Mouse (Mus musculus): ENCODE measurements around the gene Lbh.

Gene Lbh

GRCm38 (mm10) chr17:72911283-72911682 is 6.8 kb upstream of the Lbh start:
- no peak for DNase-seq (ENCODE audit: low spot score in 2 of 2)

GRCm38 (mm10) chr17:72911751-72912150 is 6.4 kb upstream of the Lbh start:
- no peak for DNase-seq (ENCODE audit: low spot score in 2 of 2)

GRCm38 (mm10) chr17:72914082-72914481 is 4.0 kb upstream of the Lbh start:
- no peak for DNase-seq (ENCODE audit: low spot score in 2 of 2)

- no peak for DNase-seq (ENCODE audit: low spot score in 2 of 2)
Measured at GRCm38 (mm10) chr17:72917241-72918030, 669 bp upstream of the Lbh start.

- DNase-seq (ENCODE audit: low spot score in 2 of 2): peak in 1 of 2 experiments; percentile 29
Measured at GRCm38 (mm10) chr17:72918571-72919541, 751 bp downstream of the Lbh start.

GRCm38 (mm10) chr17:72919641-72920040 is 1.5 kb downstream of the Lbh start:
- DNase-seq (ENCODE audit: low spot score in 2 of 2): no peak

GRCm38 (mm10) chr17:72920430-72920829 is 2.3 kb downstream of the Lbh start:
- no peak for DNase-seq (ENCODE audit: low spot score in 2 of 2)

- no peak for DNase-seq (ENCODE audit: low spot score in 2 of 2)
Measured at GRCm38 (mm10) chr17:72920971-72921370, 2.9 kb downstream of the Lbh start.

- no peak for DNase-seq (ENCODE audit: low spot score in 2 of 2)
Measured at GRCm38 (mm10) chr17:72922206-72922605, 4.1 kb downstream of the Lbh start.

- no peak for DNase-seq (ENCODE audit: low spot score in 2 of 2)
Measured at GRCm38 (mm10) chr17:72923283-72923682, 5.2 kb downstream of the Lbh start.

GRCm38 (mm10) chr17:72924295-72924694 is 6.2 kb downstream of the Lbh start:
- peak; percentile 67 to 83 for DNase-seq (ENCODE audit: low spot score in 2 of 2)

- DNase-seq (ENCODE audit: low spot score in 2 of 2): no peak
Measured at GRCm38 (mm10) chr17:72925111-72925510, 7.0 kb downstream of the Lbh start.

- DNase-seq (ENCODE audit: low spot score in 2 of 2): peak; percentile 71 to 77
Measured at GRCm38 (mm10) chr17:72925804-72926617, 7.9 kb downstream of the Lbh start.

GRCm38 (mm10) chr17:72926994-72927393 is 8.9 kb downstream of the Lbh start:
- no peak for DNase-seq (ENCODE audit: low spot score in 2 of 2)

GRCm38 (mm10) chr17:72933116-72933515 is 15.0 kb downstream of the Lbh start:
- no peak for DNase-seq (ENCODE audit: low spot score in 2 of 2)

GRCm38 (mm10) chr17:72934146-72934545 is 16.0 kb downstream of the Lbh start:
- DNase-seq (ENCODE audit: low spot score in 2 of 2): no peak

GRCm38 (mm10) chr17:72934653-72935052 is 16.5 kb downstream of the Lbh start:
- DNase-seq (ENCODE audit: low spot score in 2 of 2): no peak

- no peak for DNase-seq (ENCODE audit: low spot score in 2 of 2)
Measured at GRCm38 (mm10) chr17:72935921-72936320, 17.8 kb downstream of the Lbh start.

- no peak for DNase-seq (ENCODE audit: low spot score in 2 of 2)
Measured at GRCm38 (mm10) chr17:72936336-72936735, 18.2 kb downstream of the Lbh start.

- DNase-seq (ENCODE audit: low spot score in 2 of 2): no peak
Measured at GRCm38 (mm10) chr17:72937204-72937603, 19.1 kb downstream of the Lbh start.

GRCm38 (mm10) chr17:72938026-72938795 is 20.1 kb downstream of the Lbh start:
- no peak for DNase-seq (ENCODE audit: low spot score in 2 of 2)
